Mouse (Mus musculus) heart, postnatal 0 days (tissue): ENCODE measurements at regions not wholly inside any gene's neighbourhood (a gene's known extent, or its start where the extent isn't known, plus 50 kb on each side); places are given as distances from the start of the nearest gene placed in this dataset.

Source experiments
- CTCF ChIP-seq: IDR thresholded peaks from 2 replicates; pipeline ENCODE4 v1.5.1; 2016; ENCODE audit warnings: antibody characterized with exemption, control low read depth, low read depth
- EP300 ChIP-seq: IDR thresholded peaks from 2 replicates; pipeline ENCODE4 v1.6.1; 2016; ENCODE audit warnings: antibody characterized with exemption, low read depth

- TF ChIP-seq CTCF (no peak), EP300 (no peak)
These were observed 108.3 kb downstream of the Pcdh18 start for GRCm38 (mm10) chr3:49648895-49649175.
